In the genomic region with DNA sequence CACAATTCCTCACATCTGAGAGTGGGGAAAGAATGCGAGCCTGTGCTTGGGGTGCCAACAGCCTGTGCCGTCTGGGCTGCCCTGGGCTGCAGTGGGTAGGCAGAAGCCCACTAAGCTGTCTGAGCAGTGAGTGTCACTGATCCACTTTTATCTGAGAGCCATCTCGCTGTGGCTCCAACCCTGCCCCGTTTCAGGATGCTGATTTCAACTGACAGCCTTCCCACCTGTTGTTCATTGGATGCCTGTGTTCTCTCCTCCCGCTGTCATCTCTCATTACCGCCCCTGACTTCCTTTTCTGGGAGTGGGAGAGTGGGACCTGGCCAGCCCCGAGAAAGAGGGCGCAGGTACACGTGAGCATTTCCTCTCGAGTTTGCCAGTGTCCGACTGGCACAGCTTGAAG, we compare ENCODE assay signal across 27 mouse cellular contexts.
"Had no signal": no experiment of that assay in that cellular context is flagged by ENCODE, and none has a peak within 500 bp of the region (broad histone marks: within the 10 kb centered on the region; RNA-seq: fewer than 3 reads in every experiment).

No protein-coding gene starts in this region.

- DNase-seq: gastrocnemius, adult 2 months; gastrocnemius, postnatal 10 days; gastrocnemius, postnatal 25 days; heart, adult 2 months; heart, postnatal 14 days; heart, postnatal 36 days; kidney, adult 18-20 months; kidney, adult 8-10 months; kidney, postnatal 10 days; kidney, postnatal 4 days; layer of hippocampus, adult 9-11 months; layer of hippocampus, postnatal 36 days; left cerebral cortex, postnatal 4 days had no signal

- H3K36me3 ChIP-seq: heart, embryonic 13.5 days; heart, embryonic 15.5 days; hindbrain, embryonic 10.5 days; hindbrain, embryonic 12.5 days; intestine, embryonic 15.5 days; limb, embryonic 13.5 days; limb, embryonic 15.5 days; liver, embryonic 12.5 days had no signal

- H3K4me2 ChIP-seq: heart, embryonic 11.5 days; heart, embryonic 13.5 days; heart, embryonic 15.5 days; hindbrain, embryonic 12.5 days; hindbrain, embryonic 14.5 days; intestine, embryonic 15.5 days; limb, embryonic 13.5 days; limb, embryonic 15.5 days; liver, embryonic 12.5 days had no signal

- H3K4me3 ChIP-seq: gastrocnemius, adult 2 months; heart, adult 2 months; heart, embryonic 13.5 days; heart, embryonic 15.5 days; hindbrain, embryonic 10.5 days; hindbrain, embryonic 12.5 days; intestine, embryonic 15.5 days; limb, embryonic 13.5 days; limb, embryonic 15.5 days; liver, embryonic 12.5 days had no signal

- H3K27me3 ChIP-seq: heart, embryonic 15.5 days; hindbrain, embryonic 12.5 days; intestine, embryonic 15.5 days had no signal

- ATAC-seq: hindbrain, embryonic 16.5 days; inflammation-experienced regulatory T-cells, adult 6 months; intestine, embryonic 15.5 days; intestine, postnatal 0 days; liver, embryonic 12.5 days had no signal

- H3K27ac ChIP-seq: gastrocnemius, adult 2 months; heart, adult 2 months; heart, embryonic 13.5 days; heart, embryonic 15.5 days; hindbrain, embryonic 10.5 days; hindbrain, embryonic 12.5 days; hindbrain, embryonic 14.5 days; intestine, embryonic 15.5 days; limb, embryonic 13.5 days; limb, embryonic 15.5 days; liver, embryonic 12.5 days; liver, embryonic 14.5 days had no signal

- H3K9ac ChIP-seq: heart, embryonic 13.5 days; heart, embryonic 15.5 days; hindbrain, embryonic 12.5 days; hindbrain, embryonic 14.5 days; intestine, embryonic 15.5 days; limb, embryonic 13.5 days; limb, embryonic 15.5 days; liver, embryonic 12.5 days; liver, embryonic 14.5 days had no signal

- H3K9me3 ChIP-seq: heart, embryonic 13.5 days; heart, embryonic 15.5 days; hindbrain, embryonic 10.5 days; hindbrain, embryonic 12.5 days; intestine, embryonic 15.5 days; limb, embryonic 13.5 days; limb, embryonic 15.5 days; liver, embryonic 12.5 days had no signal
